Mouse (Mus musculus): ENCODE data around the gene Lmbr1l. TPM values are rescaled to one million over a fixed set of nuclear protein-coding genes. Genes with fewer than 3 reads are reported as not detected.
A peak's percentile ranks its signal among the peaks of the same experiment; 100 is the strongest.

Gene Lmbr1l
- total RNA-seq, 2 experiments from 2014 or later = 17.8 to 19.1 TPM

DNA sequence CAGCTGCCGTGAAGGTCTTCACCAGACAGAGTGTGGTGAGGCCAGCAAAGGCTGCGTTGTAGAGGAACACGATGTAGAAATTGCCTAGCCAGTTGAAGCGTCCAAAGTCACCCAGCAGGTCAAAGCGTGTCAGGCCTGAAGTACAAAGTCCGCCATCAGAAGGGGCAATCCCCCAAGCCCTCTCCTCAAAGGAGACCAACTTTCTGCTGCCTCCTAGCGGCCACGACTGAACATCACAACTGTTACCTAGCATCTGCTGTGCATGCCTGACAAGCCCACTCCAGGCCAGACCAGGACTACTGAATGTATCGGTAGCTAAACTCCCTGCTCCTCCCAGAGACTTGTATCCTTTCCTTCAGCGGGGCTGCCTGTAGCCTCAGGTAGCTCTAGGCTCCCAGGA is 13.3 kb downstream of the Lmbr1l start:
- intact Hi-C loops (cut with DNase I) = no loop called here
- no peak for DNase-seq (ENCODE audit: extremely low spot score in 1 of 2, low spot score in 2 of 2)

DNA sequence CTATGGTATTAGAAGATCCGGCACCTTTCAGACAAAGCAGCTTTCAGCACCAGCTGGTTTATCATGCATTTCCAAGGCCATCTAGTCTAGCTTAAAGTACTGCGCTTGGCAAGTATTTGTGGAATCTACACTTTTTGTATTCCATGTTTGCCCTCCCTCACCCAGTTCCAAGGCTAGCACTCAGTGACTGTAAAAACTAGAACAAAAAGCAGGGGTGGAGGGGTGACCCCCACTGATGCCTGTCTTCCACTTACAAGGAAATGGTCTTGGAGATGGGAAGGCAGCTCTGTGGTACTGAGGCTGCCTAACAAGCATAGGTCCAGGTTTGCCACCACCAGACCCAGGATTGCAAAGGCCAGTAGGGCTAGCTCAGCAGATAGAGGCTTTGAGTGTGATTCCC is 15.4 kb downstream of the Lmbr1l start:
- no peak overlapping the region for H3K4me3 ChIP-seq
- intact Hi-C loops (cut with DNase I) = no loop called here
- H3K27ac ChIP-seq = no peak overlapping the region
- TF ChIP-seq CTCF (IDR thresholded peaks at IDR 0.05) = no peak
- no peak for DNase-seq (ENCODE audit: extremely low spot score in 1 of 2, low spot score in 2 of 2)

More for the DNA sequence above, 13.3 kb downstream of the Lmbr1l start:
- TF ChIP-seq CTCF (IDR thresholded peaks at IDR 0.05) = peak; percentile 71
- Histone ChIP-seq H3K4me3 (no peak overlapping the region), H3K27ac (no peak overlapping the region)

DNA sequence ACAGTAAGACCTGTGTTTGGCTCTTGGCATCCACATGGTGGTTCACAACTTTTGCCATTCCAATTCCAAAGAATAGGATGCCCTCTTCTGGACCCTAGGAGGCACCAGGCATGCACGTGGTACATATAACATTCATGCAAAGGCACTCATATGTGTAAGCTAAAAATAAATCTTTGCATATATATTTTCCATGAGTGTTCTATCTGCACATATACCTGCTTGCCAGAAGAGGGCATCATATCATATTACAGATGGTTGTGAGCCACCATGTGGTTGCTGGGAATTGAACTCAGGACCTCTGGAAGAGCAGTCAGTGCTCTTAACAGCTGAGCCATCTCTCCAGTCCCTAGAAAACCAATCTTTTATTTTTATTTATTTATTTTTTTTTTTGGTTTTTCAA is 16.5 kb downstream of the Lmbr1l start:
- peak; percentile 11 for TF ChIP-seq CTCF (IDR thresholded peaks at IDR 0.05)
- H3K4me3 ChIP-seq = no peak overlapping the region
- no peak for DNase-seq (ENCODE audit: extremely low spot score in 1 of 2, low spot score in 2 of 2)
- intact Hi-C loops (cut with DNase I) = no loop called here
- H3K27ac ChIP-seq = no peak overlapping the region

DNA sequence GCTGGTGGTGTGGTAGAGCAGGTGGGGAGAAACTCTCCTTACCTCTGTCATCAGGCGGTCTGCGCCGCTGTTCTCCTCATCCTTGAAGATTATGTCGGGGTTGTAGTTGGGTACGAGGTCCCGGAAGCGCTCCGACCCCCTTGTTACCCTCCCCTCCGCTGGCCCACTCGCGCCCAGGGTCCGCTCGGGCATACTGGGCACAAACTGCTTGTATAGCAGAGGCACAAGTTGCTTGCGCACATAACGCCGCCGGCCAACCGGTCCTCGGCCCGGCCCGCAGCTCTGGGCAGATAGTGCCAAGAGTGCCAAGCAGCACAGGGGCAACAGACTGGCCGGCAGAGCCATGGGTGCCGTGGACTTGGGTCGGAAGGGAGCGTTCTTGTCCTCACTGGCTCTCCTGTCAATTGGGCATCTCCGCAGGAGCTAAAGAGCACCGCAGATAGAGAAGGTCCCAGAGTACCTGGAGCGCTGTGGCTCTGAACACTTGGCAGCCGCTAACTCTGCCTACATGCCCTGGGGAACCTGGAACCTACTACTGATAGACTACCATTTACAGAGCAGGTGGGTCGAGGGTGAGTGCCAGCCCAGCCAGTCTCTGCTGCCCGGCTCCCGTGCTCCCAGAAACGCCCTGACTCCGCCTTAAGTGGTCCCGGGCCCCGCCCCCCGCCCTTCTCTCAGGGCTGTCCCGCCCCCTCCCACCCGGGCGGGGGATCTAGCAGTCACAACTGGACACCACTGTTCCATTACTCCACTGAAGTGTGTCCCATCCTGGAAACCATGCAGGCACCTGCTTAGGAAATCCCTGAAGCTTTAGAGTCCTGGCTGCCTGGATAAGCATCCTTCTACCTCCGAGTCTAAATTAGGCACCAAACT is 19.9 kb downstream of the Lmbr1l start, which contains the start of gene Dhh:
TSS of gene Dhh (minus strand) at position 613 of the 873 bp plus-strand sequence.
- H3K4me3 ChIP-seq = no peak within 1 kb of the TSS
- TF ChIP-seq CTCF (IDR thresholded peaks at IDR 0.05) = no peak
- intact Hi-C loops (cut with DNase I) = loop anchor here (10.0 kb wide), 1 partner anchor 307 kb away; no protein-coding TSS in a partner anchor

DNA sequence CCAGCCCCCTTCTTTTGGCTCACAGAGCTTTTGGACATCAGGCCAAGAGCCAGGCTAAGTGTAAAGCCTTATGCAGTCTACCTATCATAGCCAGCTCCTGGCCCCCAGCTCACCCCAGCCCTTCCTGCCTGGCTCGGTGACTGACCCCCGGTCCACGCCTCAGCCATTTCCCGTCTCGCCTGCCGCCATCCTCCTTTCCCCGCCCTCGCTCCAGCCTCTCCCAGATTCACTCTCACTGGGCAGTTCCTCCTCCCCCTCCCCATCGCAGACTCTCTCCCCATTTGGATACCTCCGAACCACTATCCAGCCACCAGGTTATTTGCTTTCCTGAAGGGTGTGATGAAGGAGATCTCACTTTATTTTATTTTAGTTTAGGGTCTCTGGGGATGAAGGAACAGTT is 20.5 kb downstream of the Lmbr1l start:
- DNase-seq (ENCODE audit: extremely low spot score in 1 of 2, low spot score in 2 of 2) = no peak

More for the DNA sequence above, 19.9 kb downstream of the Lmbr1l start, which contains the start of gene Dhh:
- no peak for DNase-seq (ENCODE audit: extremely low spot score in 1 of 2, low spot score in 2 of 2)
- H3K27ac ChIP-seq = no peak within 1 kb of the TSS

DNA sequence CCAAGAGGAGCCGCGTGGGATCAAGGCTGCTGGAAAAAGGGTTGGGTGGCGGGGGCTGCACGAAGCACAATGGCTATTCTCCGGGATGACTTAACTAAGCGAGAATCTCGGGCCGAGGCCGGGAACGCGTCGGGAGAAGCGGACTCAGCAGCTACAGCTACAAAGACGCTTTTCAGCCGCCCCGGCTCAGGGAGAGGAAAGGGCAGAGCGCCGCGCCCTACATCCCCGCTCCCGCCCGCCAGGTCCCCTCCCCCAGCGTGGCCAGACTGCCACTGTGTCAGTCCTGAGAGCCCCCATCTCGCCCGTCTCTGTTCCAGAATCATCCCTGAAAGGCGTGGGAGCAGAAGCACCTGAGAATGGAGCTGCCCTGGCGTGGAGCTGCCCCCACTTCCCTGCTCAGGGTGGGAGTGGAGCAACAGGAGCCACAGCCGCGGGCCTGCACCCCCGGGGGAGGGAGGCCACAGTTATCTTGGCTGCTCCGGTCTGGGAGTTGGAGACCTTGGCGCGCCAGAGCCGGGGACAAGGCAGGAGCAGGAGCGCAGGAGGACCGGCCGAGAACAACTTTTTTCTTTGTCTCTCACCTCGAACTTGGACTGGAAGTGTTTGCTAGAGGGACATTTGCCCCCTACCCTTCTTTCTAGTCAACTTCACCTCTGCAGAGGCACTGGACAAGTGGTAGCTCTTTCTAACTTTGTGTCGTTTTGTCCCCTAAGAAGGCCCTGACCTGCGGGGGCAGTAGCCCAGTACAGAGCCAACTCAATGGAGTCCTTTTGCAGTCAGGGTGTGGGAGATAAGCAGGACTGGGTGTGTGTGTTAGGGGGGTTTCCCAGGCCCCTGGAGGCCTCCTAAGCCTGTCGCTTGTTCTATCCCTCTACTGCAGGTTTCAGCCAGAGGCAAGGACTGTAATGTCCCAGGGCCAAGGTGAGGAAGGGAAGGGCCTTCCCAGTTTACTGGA is 22.1 kb downstream of the Lmbr1l start:
- no peak for TF ChIP-seq CTCF (IDR thresholded peaks at IDR 0.05)
- DNase-seq (ENCODE audit: extremely low spot score in 1 of 2, low spot score in 2 of 2) = no peak
- intact Hi-C loops (cut with DNase I) = loop anchor here (10.0 kb wide), 1 partner anchor 309 kb away; no protein-coding TSS in a partner anchor
- H3K27ac ChIP-seq = no peak overlapping the region
- peak overlapping the region; percentile 27 for H3K4me3 ChIP-seq

More for the DNA sequence above, 20.5 kb downstream of the Lmbr1l start:
- no peak for TF ChIP-seq CTCF (IDR thresholded peaks at IDR 0.05)
- H3K4me3 ChIP-seq = no peak overlapping the region
- no peak overlapping the region for H3K27ac ChIP-seq
- intact Hi-C loops (cut with DNase I) = loop anchor here (10.0 kb wide), 1 partner anchor 307 kb away; no protein-coding TSS in a partner anchor

DNA sequence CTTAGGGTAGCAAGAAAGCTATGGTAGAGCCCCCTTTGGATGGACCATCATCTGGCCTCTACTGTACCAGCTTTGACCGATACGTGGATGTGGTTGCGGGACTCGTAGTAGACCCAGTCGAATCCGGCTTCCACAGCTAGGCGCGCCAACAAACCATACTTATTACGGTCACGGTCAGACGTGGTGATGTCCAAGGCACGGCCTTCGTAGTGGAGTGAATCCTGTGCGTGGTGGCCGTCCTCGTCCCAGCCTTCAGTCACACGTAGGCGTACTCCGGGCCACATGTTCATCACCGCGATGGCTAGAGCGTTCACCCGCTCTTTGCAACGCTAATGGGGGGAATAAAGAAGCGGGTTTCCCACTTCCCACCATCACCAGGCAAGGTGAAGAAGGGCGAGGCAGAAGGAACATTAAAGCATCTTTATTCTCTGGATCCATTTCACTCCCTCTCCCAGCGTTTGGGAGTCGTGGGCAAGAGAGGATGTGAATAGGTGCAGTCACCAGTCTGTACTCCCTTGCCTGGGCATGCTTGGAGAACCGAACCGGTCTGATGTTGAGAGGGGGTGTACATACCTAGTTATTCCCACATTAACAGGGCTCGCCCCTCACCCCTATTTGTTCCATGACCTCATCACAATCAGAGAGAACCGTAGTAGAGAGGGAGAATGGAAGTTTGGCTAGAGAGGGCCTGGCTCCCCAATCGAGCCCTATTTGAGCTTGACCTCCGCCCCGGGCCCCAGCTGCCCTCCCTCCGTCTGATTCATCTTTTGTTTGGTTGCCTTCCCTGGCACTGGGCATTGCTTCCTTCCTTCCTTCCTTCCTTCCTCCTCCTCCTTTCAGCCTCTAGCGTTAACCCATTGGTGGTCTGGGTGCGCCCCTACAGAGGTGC is 23.0 kb downstream of the Lmbr1l start:
- Histone ChIP-seq H3K4me3 (peak overlapping the region; percentile 46), H3K27ac (no peak overlapping the region)
- no peak for TF ChIP-seq CTCF (IDR thresholded peaks at IDR 0.05)
- DNase-seq (ENCODE audit: extremely low spot score in 1 of 2, low spot score in 2 of 2) = no peak
- intact Hi-C loops (cut with DNase I) = loop anchor here (10.0 kb wide), 1 partner anchor 310 kb away; no protein-coding TSS in a partner anchor

DNA sequence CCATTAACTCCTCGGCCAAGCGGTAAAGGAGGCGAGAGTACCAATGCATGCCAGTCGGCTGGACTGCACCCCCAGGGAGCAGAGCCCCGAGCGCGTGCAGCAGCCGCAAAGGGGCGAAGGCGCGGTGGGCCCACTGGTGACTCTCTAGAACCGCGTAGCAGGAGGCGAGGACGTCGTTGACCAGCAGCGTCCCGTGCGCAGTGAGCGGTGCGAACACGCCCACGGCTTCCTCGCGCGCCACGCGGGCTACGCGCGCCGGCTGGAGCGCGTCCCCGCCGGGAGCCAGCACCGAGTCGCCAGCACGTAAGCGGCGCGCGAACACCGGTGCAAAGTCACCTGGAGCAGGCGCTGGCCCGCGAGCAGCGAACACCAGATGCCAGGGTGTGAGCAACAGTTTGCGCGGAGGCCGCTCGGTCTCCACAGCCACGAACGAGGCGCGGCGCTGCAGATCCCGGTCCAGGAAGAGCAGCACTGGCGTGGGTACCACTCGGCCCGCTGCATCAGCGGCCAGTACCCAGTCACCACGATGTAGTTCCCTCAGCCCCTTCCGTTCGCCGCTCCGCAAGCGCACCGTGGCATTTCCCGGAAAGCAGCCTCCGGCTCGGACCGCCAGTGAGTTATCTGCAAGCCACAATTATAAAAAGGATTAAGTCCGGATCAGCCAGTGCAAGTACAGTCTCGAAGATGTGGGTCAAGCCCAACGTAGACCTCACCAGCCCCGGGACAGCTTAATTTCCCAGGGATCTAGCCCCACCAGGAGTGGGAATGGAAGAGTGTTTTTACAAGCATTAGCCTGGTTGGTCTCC is 23.9 kb downstream of the Lmbr1l start, which contains the start of gene Rhebl1:
TSS of gene Rhebl1 (minus strand) at position 601 of the 806 bp plus-strand sequence.
- Histone ChIP-seq H3K4me3 (peak within 1 kb of the TSS; percentile 46), H3K27ac (no peak within 1 kb of the TSS)
- no peak for TF ChIP-seq CTCF (IDR thresholded peaks at IDR 0.05)
- intact Hi-C loops (cut with DNase I) = loop anchor here (10.0 kb wide), 1 partner anchor 311 kb away; no protein-coding TSS in a partner anchor
- peak; percentile 41 to 63 for DNase-seq (ENCODE audit: extremely low spot score in 1 of 2, low spot score in 2 of 2)

DNA sequence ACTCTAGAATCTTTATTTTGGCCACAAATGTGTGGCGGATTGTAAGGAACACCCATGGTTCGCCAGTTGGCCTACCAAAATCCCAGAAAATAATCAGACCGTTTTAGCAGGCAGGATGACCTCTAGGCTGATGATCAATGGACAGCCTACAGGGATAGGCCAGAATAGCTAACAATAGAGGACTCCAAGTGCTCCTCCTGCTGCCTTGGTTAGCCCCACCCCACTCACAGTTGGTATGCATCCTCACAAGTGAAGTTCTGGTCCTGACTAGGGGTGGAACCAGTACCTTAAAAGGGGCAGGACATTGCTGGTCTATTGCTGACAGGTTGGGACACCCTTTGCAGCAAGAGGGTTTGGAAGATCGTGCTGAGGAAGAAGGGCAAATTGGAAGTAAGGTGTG is 25.0 kb downstream of the Lmbr1l start:
- no peak for TF ChIP-seq CTCF (IDR thresholded peaks at IDR 0.05)
- H3K27ac ChIP-seq = no peak overlapping the region
- DNase-seq (ENCODE audit: extremely low spot score in 1 of 2, low spot score in 2 of 2) = no peak
- intact Hi-C loops (cut with DNase I) = loop anchor here (10.0 kb wide), 1 partner anchor 312 kb away; no protein-coding TSS in a partner anchor
- no peak overlapping the region for H3K4me3 ChIP-seq

Measured in left cerebral cortex, adult 2 months (tissue).